Mouse (Mus musculus) lung, adult 2 months (tissue): ENCODE results near the gene Trp53i11.

ENCODE experiments used
- CTCF ChIP-seq: fragments of 200-500 bp; IDR thresholded peaks from 2 replicates; pipeline ENCODE4 v1.5.1; 2011; ENCODE audit warnings: mild to moderate bottlenecking, low read length, control low read depth; ENCODE audit not compliant: insufficient read depth
- POLR2A ChIP-seq: fragments of 200-500 bp; IDR thresholded peaks from 2 replicates; pipeline ENCODE4 v1.6.1; 2011; ENCODE audit warnings: low read depth, mild to moderate bottlenecking, control low read depth, low read length, borderline replicate concordance; ENCODE audit errors: extremely low read depth

- TF ChIP-seq CTCF (no peak), POLR2A (no peak)
Measured at GRCm38 (mm10) chr2:93154486-93155032, 32.8 kb upstream of the Trp53i11 start.
